Mouse (Mus musculus): ENCODE measurements at regions not wholly inside any gene's neighbourhood (a gene's known extent, or its start where the extent isn't known, plus 50 kb on each side); places are given as distances from the start of the nearest gene placed in this dataset.

DNA sequence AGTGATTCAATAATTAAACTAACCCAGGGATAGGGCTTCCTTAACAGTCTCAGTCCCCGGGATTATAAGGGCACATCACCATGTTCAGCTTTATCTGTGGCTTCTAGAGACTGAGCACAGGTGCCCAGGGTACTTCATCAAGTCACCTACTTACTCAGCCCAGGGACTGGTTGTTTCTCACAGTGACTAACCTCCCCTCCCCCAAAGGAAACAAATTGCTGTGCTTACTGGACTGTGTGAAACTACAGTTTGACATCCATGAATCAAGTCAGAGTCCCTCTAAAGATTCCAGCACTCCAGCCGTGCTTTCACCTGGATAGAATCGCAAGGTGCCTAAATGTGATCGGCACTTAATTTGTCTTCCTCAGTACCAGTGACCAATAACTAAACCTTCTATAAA, 125.2 kb downstream of the Fam84b start:
- Histone ChIP-seq H3K27me3 (replicated peaks; ENCODE audit: control insufficient read depth, insufficient read depth, low read length) (no peaks in the 10 kb centered on the region), H3K4me1 (ENCODE audit: control insufficient read depth, insufficient read depth, low read length) (no peaks in the 10 kb centered on the region), H3K4me3 (ENCODE audit: insufficient read depth, low read depth, low read length) (no peak overlapping the region), H3K27ac (ENCODE audit: insufficient read depth, low read depth, low read length) (no peak overlapping the region), H3K36me3 (ENCODE audit: control insufficient read depth, insufficient read depth, low read length) (no peaks in the 10 kb centered on the region)
- 28% methylated on average over 4 of the region's 4 CpGs for WGBS
- DNase-seq: peak; percentile 39
- TF ChIP-seq POLR2A (IDR thresholded peaks at IDR 0.05; ENCODE audit: low read depth, low read length): no peak
- no peak for TF ChIP-seq CTCF (conservative IDR thresholded peaks at IDR 0.05; ENCODE audit: insufficient read depth, insufficient read length, low read depth, low read length)

DNA sequence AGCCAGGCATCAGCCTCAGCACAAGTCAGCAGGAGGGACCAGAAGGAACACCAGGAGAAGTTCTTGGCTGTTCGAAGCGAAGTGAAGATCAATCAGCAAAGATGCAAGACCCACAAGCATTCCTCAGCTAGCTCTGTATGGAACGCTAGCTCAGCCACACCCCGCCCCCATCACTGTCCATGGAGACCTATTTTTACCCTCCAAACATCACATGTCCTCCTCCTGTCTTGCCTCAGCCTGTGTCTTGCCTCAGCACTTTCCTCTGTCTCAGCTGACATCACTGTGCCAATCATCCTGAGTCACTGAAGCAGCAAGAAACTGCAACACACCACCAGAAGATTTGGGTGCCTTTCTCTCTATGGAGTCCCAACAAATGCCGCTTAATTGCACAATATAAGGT, 134.2 kb downstream of the Fam84b start:
- Histone ChIP-seq H3K4me1 (ENCODE audit: control insufficient read depth, insufficient read depth, low read length) (no peaks in the 10 kb centered on the region), H3K36me3 (ENCODE audit: control insufficient read depth, insufficient read depth, low read length) (no peaks in the 10 kb centered on the region), H3K4me3 (ENCODE audit: insufficient read depth, low read depth, low read length) (no peak overlapping the region), H3K27me3 (replicated peaks; ENCODE audit: control insufficient read depth, insufficient read depth, low read length) (no peaks in the 10 kb centered on the region), H3K27ac (ENCODE audit: insufficient read depth, low read depth, low read length) (no peak overlapping the region)
- TF ChIP-seq POLR2A (IDR thresholded peaks at IDR 0.05; ENCODE audit: low read depth, low read length) (no peak), CTCF (conservative IDR thresholded peaks at IDR 0.05; ENCODE audit: insufficient read depth, insufficient read length, low read depth, low read length) (no peak)
- WGBS: 80% methylated on average over 5 of the region's 5 CpGs
- DNase-seq: no peak

DNA sequence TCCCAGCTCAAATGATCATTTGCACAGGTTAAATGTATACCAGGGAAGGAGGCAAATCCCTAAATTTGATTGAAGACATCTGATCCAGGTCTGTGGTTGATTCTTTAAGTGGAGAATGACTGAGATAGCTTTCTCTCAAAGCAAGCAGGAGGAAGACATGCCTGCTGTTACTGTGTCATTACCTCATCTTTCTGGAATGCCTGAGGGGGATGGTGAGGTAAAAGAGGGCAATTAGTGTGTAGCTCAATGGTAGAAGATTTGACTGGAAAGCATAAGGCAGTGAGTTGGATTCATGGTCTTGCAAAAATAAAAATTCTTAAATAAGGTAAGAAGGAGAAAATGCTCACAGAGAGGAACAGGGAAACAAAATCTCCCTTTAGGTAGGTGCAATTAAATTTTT, 144.9 kb downstream of the Fam84b start:
- Histone ChIP-seq H3K4me3 (ENCODE audit: insufficient read depth, low read depth, low read length) (no peak overlapping the region), H3K27me3 (replicated peaks; ENCODE audit: control insufficient read depth, insufficient read depth, low read length) (no peaks in the 10 kb centered on the region), H3K36me3 (ENCODE audit: control insufficient read depth, insufficient read depth, low read length) (no peaks in the 10 kb centered on the region), H3K27ac (ENCODE audit: insufficient read depth, low read depth, low read length) (no peak overlapping the region), H3K4me1 (ENCODE audit: control insufficient read depth, insufficient read depth, low read length) (no peaks in the 10 kb centered on the region)
- no peak for DNase-seq
- TF ChIP-seq POLR2A (IDR thresholded peaks at IDR 0.05; ENCODE audit: low read depth, low read length) (no peak), CTCF (conservative IDR thresholded peaks at IDR 0.05; ENCODE audit: insufficient read depth, insufficient read length, low read depth, low read length) (no peak)

DNA sequence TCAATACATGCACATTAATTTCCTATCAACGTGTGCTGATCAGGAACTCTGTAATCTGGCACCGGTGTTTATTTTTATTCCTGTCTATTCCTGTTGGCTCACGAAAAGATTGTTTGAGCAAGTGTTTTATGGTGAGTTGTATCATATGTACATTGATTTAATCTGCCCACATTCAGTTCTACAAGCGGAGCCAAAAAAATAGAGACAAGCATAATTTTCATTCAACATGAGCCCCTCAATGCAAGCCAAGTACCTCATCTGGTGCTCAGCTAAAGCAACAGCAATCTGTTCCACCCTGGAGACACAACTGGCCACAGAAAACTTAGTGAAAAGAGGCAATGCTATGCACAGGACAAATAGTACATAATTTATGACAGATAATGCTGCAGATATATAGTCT, 147.6 kb downstream of the Fam84b start:
- Histone ChIP-seq H3K4me1 (ENCODE audit: control insufficient read depth, insufficient read depth, low read length) (no peaks in the 10 kb centered on the region), H3K4me3 (ENCODE audit: insufficient read depth, low read depth, low read length) (no peak overlapping the region), H3K27ac (ENCODE audit: insufficient read depth, low read depth, low read length) (no peak overlapping the region), H3K36me3 (ENCODE audit: control insufficient read depth, insufficient read depth, low read length) (no peaks in the 10 kb centered on the region), H3K27me3 (replicated peaks; ENCODE audit: control insufficient read depth, insufficient read depth, low read length) (no peaks in the 10 kb centered on the region)
- DNase-seq: no peak
- 69% methylated on average over 4 of the region's 4 CpGs for WGBS
- no peak for TF ChIP-seq CTCF (conservative IDR thresholded peaks at IDR 0.05; ENCODE audit: insufficient read depth, insufficient read length, low read depth, low read length)
- no peak for TF ChIP-seq POLR2A (IDR thresholded peaks at IDR 0.05; ENCODE audit: low read depth, low read length)

DNA sequence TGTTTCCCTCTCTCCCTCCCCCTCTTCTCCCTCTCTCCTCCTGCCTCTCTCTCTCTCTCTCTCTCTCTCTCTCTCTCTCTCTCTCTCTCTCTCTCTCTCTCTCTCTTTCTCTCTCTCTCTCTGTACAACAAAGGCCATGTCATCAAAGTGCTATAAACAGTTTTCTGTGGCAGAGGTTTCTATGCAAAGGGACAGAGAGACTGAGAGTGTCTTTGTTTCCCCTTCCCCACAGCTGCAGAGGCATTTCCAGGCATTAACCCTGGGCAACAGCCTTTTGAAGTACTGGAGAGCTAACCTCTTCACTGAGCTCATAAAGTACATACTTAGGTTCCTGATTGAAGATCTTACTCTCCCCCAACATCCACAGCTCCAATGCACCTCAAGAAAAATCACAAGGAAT, 152.3 kb downstream of the Fam84b start:
- Histone ChIP-seq H3K36me3 (ENCODE audit: control insufficient read depth, insufficient read depth, low read length) (no peaks in the 10 kb centered on the region), H3K4me1 (ENCODE audit: control insufficient read depth, insufficient read depth, low read length) (no peaks in the 10 kb centered on the region)

DNA sequence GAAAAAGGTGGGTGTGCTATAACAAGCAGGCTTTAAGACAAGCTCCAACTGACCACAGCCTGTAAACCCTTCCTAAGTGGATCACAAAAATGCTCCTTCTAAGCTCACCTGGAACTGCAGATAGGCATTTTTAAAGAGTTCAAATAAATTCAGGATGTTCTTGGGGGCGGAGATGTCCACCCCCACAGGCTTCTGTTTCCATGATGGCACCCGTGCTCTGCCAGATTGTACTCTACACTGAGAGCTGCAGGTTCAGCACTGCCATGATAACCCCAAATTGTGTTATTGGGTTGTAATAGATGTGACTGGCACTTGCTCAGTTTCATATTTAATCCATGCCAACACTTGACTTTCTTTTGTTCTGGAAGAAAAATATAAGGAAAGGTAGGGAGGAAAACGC, 158.8 kb downstream of the Fam84b start:
- DNase-seq: no peak
- Histone ChIP-seq H3K36me3 (ENCODE audit: control insufficient read depth, insufficient read depth, low read length) (no peaks in the 10 kb centered on the region), H3K27me3 (replicated peaks; ENCODE audit: control insufficient read depth, insufficient read depth, low read length) (no peaks in the 10 kb centered on the region), H3K27ac (ENCODE audit: insufficient read depth, low read depth, low read length) (no peak overlapping the region), H3K4me1 (ENCODE audit: control insufficient read depth, insufficient read depth, low read length) (no peaks in the 10 kb centered on the region), H3K4me3 (ENCODE audit: insufficient read depth, low read depth, low read length) (no peak overlapping the region)
- TF ChIP-seq POLR2A (IDR thresholded peaks at IDR 0.05; ENCODE audit: low read depth, low read length) (no peak), CTCF (conservative IDR thresholded peaks at IDR 0.05; ENCODE audit: insufficient read depth, insufficient read length, low read depth, low read length) (no peak)
- WGBS: 96% methylated on average over 3 of the region's 3 CpGs

More for the DNA sequence above, 152.3 kb downstream of the Fam84b start:
- TF ChIP-seq POLR2A (IDR thresholded peaks at IDR 0.05; ENCODE audit: low read depth, low read length) (no peak), CTCF (conservative IDR thresholded peaks at IDR 0.05; ENCODE audit: insufficient read depth, insufficient read length, low read depth, low read length) (no peak)
- Histone ChIP-seq H3K27ac (ENCODE audit: insufficient read depth, low read depth, low read length) (no peak overlapping the region), H3K27me3 (replicated peaks; ENCODE audit: control insufficient read depth, insufficient read depth, low read length) (no peaks in the 10 kb centered on the region), H3K4me3 (ENCODE audit: insufficient read depth, low read depth, low read length) (no peak overlapping the region)
- no peak for DNase-seq

DNA sequence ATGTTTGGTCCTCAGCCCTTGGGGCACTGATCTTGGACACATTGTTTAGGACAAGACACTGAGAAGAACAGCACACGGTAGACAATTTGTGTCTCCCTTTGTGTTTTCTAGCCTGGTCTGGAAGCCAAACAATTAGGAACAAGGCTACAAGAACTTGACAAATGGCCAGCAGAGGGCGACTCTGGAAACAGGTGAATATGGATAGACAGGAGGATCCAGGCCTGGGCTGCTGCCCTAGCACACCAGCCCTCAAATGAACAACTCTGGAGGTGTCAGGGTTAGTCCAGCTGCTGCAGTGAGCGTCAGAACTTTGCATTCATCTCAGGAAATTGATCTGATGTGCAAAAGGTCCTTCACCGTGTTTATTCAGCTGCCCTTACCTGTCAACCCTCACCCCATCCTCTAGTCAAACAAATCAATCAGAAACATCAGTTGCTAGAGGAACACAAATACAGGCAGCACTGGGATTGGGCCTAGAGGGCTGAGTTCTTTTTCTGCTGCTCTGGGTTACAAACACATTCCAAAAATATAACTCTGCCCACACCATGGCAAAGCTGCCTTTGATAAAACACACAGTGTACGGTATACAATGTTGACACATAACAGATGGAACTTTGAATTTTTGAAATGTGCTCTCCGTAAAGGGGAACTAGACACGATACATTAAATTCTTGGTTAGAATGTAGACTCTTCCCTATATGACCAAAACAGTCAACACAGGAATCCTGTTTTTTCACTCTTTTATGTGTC, 159.7 kb downstream of the Fam84b start:
- peak; percentile 41 for DNase-seq
- H3K4me3 ChIP-seq (ENCODE audit: insufficient read depth, low read depth, low read length): no peak overlapping the region
- no peak overlapping the region for H3K27ac ChIP-seq (ENCODE audit: insufficient read depth, low read depth, low read length)
- H3K36me3 ChIP-seq (ENCODE audit: control insufficient read depth, insufficient read depth, low read length): no peaks in the 10 kb centered on the region
- H3K27me3 ChIP-seq (replicated peaks; ENCODE audit: control insufficient read depth, insufficient read depth, low read length): no peaks in the 10 kb centered on the region
- WGBS: 73% methylated on average over 7 of the region's 7 CpGs
- H3K4me1 ChIP-seq (ENCODE audit: control insufficient read depth, insufficient read depth, low read length): no peaks in the 10 kb centered on the region
- TF ChIP-seq CTCF (conservative IDR thresholded peaks at IDR 0.05; ENCODE audit: insufficient read depth, insufficient read length, low read depth, low read length) (peak; percentile 41), POLR2A (IDR thresholded peaks at IDR 0.05; ENCODE audit: low read depth, low read length) (no peak)
